Mouse (Mus musculus) lung, postnatal 0 days (tissue): ENCODE data around the gene Rsph9.

Source experiments
- CTCF ChIP-seq: IDR thresholded peaks from 2 replicates; pipeline ENCODE4 v1.5.1; 2016; ENCODE audit warnings: antibody characterized with exemption, mild to moderate bottlenecking
- EP300 ChIP-seq: IDR thresholded peaks from 2 replicates; pipeline ENCODE4 v1.6.1; 2016; ENCODE audit warnings: antibody characterized with exemption, mild to moderate bottlenecking, control low read depth

- TF ChIP-seq CTCF (peak; percentile 79), EP300 (no peak)
These were observed 26.5 kb upstream of the Rsph9 start for GRCm38 (mm10) chr17:46170538-46170937.
